Mouse (Mus musculus) forebrain, embryonic 13.5 days (tissue): ENCODE results near the gene Sema3f. TPM values are rescaled to one million over a fixed set of nuclear protein-coding genes. Genes with fewer than 3 reads are reported as not detected.

Experiments used
- ATAC-seq: fragments of 200-750 bp; cut with Nextera tagmentation; 2 replicates; pipeline ENCODE4 v1.8.0; 2017
- H3K27ac ChIP-seq: fragments of 300-500 bp; sonication (generic); 2 replicates; pipeline ENCODE4 v1.5.1; 2015; ENCODE audit warnings: inconsistent platforms, mild to moderate bottlenecking, moderate library complexity
- H3K27me3 ChIP-seq: fragments of 300-500 bp; sonication (generic); 2 replicates; pipeline ENCODE4 v1.6.1; 2015; ENCODE audit warnings: mild to moderate bottlenecking, inconsistent platforms
- H3K36me3 ChIP-seq: fragments of 300-500 bp; sonication (generic); 2 replicates; pipeline ENCODE4 v1.6.1; 2015; ENCODE audit warnings: mild to moderate bottlenecking, inconsistent platforms; ENCODE audit not compliant: poor library complexity, severe bottlenecking
- H3K4me1 ChIP-seq: fragments of 300-500 bp; sonication (generic); 2 replicates; pipeline ENCODE4 v1.6.1; 2015; ENCODE audit warnings: inconsistent platforms
- H3K4me2 ChIP-seq: fragments of 300-500 bp; sonication (generic); 2 replicates; pipeline ENCODE4 v1.6.1; 2015; ENCODE audit warnings: inconsistent platforms, mild to moderate bottlenecking, moderate library complexity
- H3K4me3 ChIP-seq: fragments of 300-500 bp; sonication (generic); 2 replicates; pipeline ENCODE4 v1.5.1; 2015; ENCODE audit warnings: mild to moderate bottlenecking, inconsistent platforms
- H3K9ac ChIP-seq: fragments of 300-500 bp; sonication (generic); 2 replicates; pipeline ENCODE4 v1.6.1; 2015; ENCODE audit warnings: mild to moderate bottlenecking, inconsistent platforms
- H3K9me3 ChIP-seq: fragments of 300-500 bp; sonication (generic); replicated peaks from 2 replicates; pipeline ENCODE4 v1.6.1; 2016; ENCODE audit warnings: inconsistent platforms
- WGBS: fragments of 180-500 bp; shearing (Covaris S2); methylation state at CpG from one replicate; pipeline ENCODE4 v1.1.7; 2015; 5-methylcytosine and 5-hydroxymethylcytosine counted together
- polyA plus RNA-seq: library from polyadenylated mRNA; unstranded; fragments of >200 nt; fragmentation: Nextera tagmentation; extraction: Ambion mirVana; gene quantifications from 2 replicates; pipeline ENCODE4 v1.2.1, GENCODE M21; 2015

The Sema3f gene
- polyA plus RNA-seq, 1 experiment from 2014 or later = 6.8 TPM

GRCm38 (mm10) chr9:107668011-107668410, 42.3 kb downstream of the Sema3f start:
- ATAC-seq = no peak
- Histone ChIP-seq H3K4me1 (peaks cover 40% of the 10 kb centered on the region), H3K9ac (no peak overlapping the region), H3K9me3 (no peaks in the 10 kb centered on the region), H3K4me2 (no peak overlapping the region), H3K36me3 (no peaks in the 10 kb centered on the region), H3K4me3 (no peak overlapping the region), H3K27ac (no peak overlapping the region), H3K27me3 (peaks cover 43% of the 10 kb centered on the region)
- WGBS = 30% methylated on average over 8 of the region's 8 CpGs

DNA sequence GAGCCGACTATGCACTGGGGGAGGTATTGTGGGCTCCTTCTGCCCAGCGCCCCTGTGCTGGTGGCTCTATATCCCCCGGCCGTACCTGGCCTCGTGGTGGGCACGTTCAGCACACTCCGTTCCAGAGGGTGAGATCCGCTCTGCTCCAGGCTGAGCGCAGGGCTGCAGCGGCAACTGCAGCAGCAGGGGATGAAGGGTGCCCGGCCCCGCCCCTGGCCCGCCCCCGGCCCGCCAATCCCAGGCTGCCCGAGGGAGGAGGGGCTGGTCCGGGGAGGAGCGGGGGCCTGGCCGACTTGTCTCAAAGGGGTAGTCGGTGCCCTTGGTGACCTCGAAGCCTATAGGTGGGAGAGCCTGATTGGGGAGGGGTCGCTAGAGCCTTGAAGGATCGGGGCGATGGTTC, 43.1 kb downstream of the Sema3f start:
- peak overlapping the region; percentile 40 for H3K4me3 ChIP-seq
- H3K9ac ChIP-seq = peak overlapping the region; percentile 59
- no peaks in the 10 kb centered on the region for H3K9me3 ChIP-seq
- H3K36me3 ChIP-seq = no peaks in the 10 kb centered on the region
- H3K27ac ChIP-seq = no peak overlapping the region; the same call in 1 of the 2 replicates
- peak; percentile 93 for ATAC-seq
- under 1% methylated on average over 24 of the region's 24 CpGs for WGBS
- H3K4me2 ChIP-seq = peak overlapping the region; percentile 81
- H3K4me1 ChIP-seq = peaks cover 40% of the 10 kb centered on the region
- H3K27me3 ChIP-seq = peaks cover 43% of the 10 kb centered on the region

- Histone ChIP-seq H3K4me1 (peaks cover 40% of the 10 kb centered on the region), H3K27ac (no peak overlapping the region; the same call in 1 of the 2 replicates), H3K9me3 (no peaks in the 10 kb centered on the region), H3K9ac (peak overlapping the region; percentile 59), H3K4me3 (peak overlapping the region; percentile 40), H3K36me3 (no peaks in the 10 kb centered on the region), H3K4me2 (peak overlapping the region; percentile 81), H3K27me3 (peaks cover 43% of the 10 kb centered on the region)
- ATAC-seq = peak; percentile 13
- WGBS = under 1% methylated on average over 30 of the region's 30 CpGs
Measured at GRCm38 (mm10) chr9:107666751-107667205, 43.5 kb downstream of the Sema3f start.

DNA sequence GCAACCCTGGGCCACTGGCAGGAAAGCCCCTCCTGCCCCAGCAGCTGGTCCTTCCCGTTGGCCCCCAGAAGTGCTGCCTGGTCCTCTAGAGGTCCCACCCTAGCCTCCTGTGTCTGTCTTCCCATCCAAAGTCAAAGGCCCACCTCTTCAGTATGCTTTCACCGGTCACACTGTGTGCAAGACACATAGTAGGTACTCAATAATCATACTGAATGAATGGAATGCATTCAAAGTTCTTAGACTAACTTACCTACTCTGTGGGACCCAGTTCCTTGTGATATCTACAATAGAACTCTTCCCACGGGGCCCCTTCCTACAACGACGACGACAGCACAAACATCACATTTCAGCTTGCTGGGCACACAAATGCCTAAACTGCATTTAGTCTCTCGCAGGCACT, 45.0 kb downstream of the Sema3f start:
- no peak overlapping the region for H3K9ac ChIP-seq
- ATAC-seq = no peak
- H3K27me3 ChIP-seq = peaks cover 43% of the 10 kb centered on the region
- H3K4me1 ChIP-seq = peaks cover 47% of the 10 kb centered on the region
- no peak overlapping the region for H3K4me3 ChIP-seq
- H3K9me3 ChIP-seq = no peaks in the 10 kb centered on the region
- 83% methylated on average over 7 of the region's 7 CpGs for WGBS
- no peaks in the 10 kb centered on the region for H3K36me3 ChIP-seq
- H3K27ac ChIP-seq = no peak overlapping the region
- H3K4me2 ChIP-seq = no peak overlapping the region

DNA sequence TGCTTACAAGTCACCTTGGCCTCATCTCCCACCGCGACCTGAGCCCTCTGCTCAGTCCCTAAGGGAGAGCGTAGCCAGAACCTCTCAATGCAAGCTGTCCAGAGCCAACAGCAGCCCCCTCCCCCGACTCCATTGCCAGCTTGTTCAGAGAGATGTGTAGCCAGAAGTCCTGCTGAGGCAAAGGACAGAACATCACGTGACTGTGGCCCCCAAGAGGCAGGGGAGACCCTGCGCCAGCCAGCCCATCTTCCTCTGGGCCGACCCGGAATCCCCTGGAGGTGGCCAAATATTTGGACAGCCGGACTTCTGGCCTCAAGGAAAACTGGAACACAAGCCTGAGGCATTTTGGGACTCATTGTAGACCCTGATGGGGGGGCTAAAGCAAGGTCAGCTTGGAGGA, 46.8 kb downstream of the Sema3f start:
- H3K36me3 ChIP-seq = no peaks in the 10 kb centered on the region
- 55% methylated on average over 9 of the region's 9 CpGs for WGBS
- H3K27ac ChIP-seq = no peak overlapping the region
- peak overlapping the region; percentile 34; the same call in 1 of the 2 replicates for H3K9ac ChIP-seq
- H3K4me1 ChIP-seq = peaks cover 57% of the 10 kb centered on the region
- H3K4me3 ChIP-seq = no peak overlapping the region
- 0 out of 2 replicates have a peak overlapping the region, but pooled peaks have one; percentile 14 for H3K4me2 ChIP-seq
- no peaks in the 10 kb centered on the region for H3K9me3 ChIP-seq
- no peak for ATAC-seq
- H3K27me3 ChIP-seq = peaks cover 36% of the 10 kb centered on the region

DNA sequence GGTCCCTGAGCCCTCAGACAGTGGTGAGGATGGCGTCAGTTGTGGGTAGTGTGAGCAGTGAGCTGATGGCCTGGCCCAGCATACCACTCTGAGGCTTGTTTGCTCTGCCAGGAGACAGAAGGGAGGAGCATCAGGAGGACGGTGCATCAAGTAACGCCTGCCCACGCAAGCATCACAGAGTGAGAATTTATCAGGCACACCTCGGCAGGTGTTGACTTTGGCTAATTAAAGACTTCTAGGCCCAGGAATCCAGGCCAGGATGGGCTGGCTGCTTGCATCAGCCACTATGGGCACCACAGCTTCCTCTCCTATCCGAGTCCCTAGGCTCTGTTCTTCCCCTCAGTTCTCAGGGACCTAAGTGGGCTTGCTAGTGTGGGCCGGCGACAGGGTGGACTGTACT, 47.9 kb downstream of the Sema3f start:
- H3K4me3 ChIP-seq = no peak overlapping the region
- no peaks in the 10 kb centered on the region for H3K9me3 ChIP-seq
- H3K27me3 ChIP-seq = peaks cover 26% of the 10 kb centered on the region
- H3K4me2 ChIP-seq = no peak overlapping the region
- peaks cover 48% of the 10 kb centered on the region for H3K4me1 ChIP-seq
- no peak for ATAC-seq
- no peak overlapping the region for H3K27ac ChIP-seq
- WGBS = 86% methylated on average over 8 of the region's 8 CpGs
- no peaks in the 10 kb centered on the region for H3K36me3 ChIP-seq
- no peak overlapping the region for H3K9ac ChIP-seq

DNA sequence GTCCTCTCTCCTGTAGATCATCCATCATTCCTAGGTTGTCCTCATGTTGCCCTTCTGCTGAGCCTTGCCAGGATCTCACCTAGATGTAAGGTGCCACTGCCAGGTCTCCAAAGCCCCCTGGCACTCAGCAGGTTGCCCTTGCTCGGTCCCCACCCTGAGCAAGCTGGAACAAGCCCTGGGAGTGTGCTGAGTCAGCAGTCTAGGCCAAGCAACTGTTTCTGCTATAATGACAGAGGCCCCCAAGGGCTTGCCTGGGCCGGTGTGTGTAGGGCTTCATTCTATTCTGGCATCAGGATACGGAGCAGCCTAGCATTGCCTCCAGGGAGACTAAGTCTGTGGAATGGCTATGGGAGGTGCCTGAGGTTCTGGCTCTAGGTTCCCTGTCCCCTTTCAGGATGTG, 49.5 kb downstream of the Sema3f start:
- no peak overlapping the region for H3K4me2 ChIP-seq
- H3K9me3 ChIP-seq = no peaks in the 10 kb centered on the region
- no peak overlapping the region for H3K27ac ChIP-seq
- WGBS = 71% methylated on average over 3 of the region's 3 CpGs
- ATAC-seq = no peak
- no peak overlapping the region for H3K4me3 ChIP-seq
- H3K9ac ChIP-seq = no peak overlapping the region
- H3K36me3 ChIP-seq = no peaks in the 10 kb centered on the region
- H3K4me1 ChIP-seq = peaks cover 33% of the 10 kb centered on the region
- peaks cover 11% of the 10 kb centered on the region for H3K27me3 ChIP-seq

DNA sequence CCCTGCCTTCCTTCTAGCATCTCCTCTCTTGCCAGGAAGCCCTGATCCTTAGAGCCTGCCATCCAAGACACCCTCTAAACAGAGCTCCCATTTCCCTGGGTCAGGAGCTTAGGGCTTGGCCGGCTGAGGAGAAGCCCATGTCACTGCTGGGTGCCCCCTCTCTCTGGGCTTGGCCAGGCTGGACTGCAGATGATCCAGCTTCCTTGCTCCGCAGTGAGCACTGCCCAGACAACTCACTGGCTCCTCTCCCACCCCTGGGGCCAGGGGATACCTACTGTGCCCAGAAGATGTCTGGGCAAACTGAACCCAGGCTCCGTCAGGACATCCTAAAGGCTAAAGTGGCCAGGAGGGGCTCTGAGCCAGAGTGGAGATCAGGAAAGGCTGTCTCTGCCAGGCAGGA, 50.3 kb downstream of the Sema3f start:
- Histone ChIP-seq H3K27ac (peak overlapping the region; percentile 71), H3K9me3 (no peaks in the 10 kb centered on the region), H3K4me2 (peak overlapping the region; percentile 5; the same call in 1 of the 2 replicates), H3K4me3 (no peak overlapping the region), H3K36me3 (no peaks in the 10 kb centered on the region), H3K27me3 (peaks cover 3% of the 10 kb centered on the region), H3K9ac (0 out of 2 replicates have a peak overlapping the region, but pooled peaks have one; percentile 37), H3K4me1 (peaks cover 30% of the 10 kb centered on the region)
- peak; percentile 37 for ATAC-seq
- 71% methylated on average over 3 of the region's 3 CpGs for WGBS

DNA sequence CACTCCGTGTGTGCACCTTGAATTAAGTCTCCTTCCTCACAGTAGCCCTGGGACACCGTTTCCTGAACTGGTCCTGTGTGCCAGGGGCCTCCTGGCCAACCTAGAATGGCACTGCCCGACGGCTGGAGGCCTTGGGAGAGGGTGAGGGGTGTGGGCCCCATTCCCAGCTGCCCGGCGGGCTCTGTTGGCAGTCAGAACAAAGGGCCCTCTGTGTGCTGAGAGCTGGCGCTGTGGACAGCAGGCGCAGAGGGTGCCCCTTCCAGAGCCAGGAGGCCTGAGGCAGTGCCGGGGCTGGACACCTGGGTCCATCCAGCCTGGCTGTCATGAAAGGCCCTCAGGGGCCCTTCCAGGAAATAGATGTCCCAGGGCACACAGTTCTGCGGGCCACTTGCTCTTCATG, 50.7 kb downstream of the Sema3f start:
- Histone ChIP-seq H3K4me2 (peak overlapping the region; percentile 5; the same call in 1 of the 2 replicates), H3K4me3 (no peak overlapping the region), H3K9me3 (no peaks in the 10 kb centered on the region), H3K4me1 (peaks cover 30% of the 10 kb centered on the region), H3K27ac (peak overlapping the region; percentile 71), H3K36me3 (no peaks in the 10 kb centered on the region), H3K27me3 (no peaks in the 10 kb centered on the region), H3K9ac (0 out of 2 replicates have a peak overlapping the region, but pooled peaks have one; percentile 37)
- peak; percentile 88 for ATAC-seq
- WGBS = 58% methylated on average over 10 of the region's 10 CpGs

DNA sequence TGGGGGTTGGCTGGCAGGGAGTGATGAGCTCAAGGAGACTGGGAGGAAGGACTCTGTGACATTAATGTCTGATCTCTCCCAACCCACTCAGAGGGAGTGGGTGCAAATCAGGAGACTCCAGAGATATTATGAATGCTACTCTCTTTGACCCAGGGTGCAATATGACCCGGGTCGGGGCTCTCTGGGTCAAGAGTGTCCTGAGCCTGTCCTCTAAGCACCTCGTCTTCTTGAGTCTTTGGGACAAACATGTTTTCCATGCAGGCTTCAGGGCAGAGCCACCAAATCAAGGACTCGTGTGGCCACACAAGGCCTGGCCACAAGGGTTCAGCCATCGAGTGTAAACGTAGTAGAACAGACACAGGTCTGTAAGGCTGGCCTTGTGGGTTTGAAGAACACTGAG, 52.2 kb downstream of the Sema3f start:
- Histone ChIP-seq H3K4me1 (peaks cover 22% of the 10 kb centered on the region), H3K4me2 (no peak overlapping the region), H3K36me3 (no peaks in the 10 kb centered on the region), H3K9me3 (no peaks in the 10 kb centered on the region), H3K27ac (no peak overlapping the region), H3K9ac (no peak overlapping the region), H3K27me3 (no peaks in the 10 kb centered on the region), H3K4me3 (no peak overlapping the region)
- ATAC-seq = no peak
- 88% methylated on average over 6 of the region's 6 CpGs for WGBS

DNA sequence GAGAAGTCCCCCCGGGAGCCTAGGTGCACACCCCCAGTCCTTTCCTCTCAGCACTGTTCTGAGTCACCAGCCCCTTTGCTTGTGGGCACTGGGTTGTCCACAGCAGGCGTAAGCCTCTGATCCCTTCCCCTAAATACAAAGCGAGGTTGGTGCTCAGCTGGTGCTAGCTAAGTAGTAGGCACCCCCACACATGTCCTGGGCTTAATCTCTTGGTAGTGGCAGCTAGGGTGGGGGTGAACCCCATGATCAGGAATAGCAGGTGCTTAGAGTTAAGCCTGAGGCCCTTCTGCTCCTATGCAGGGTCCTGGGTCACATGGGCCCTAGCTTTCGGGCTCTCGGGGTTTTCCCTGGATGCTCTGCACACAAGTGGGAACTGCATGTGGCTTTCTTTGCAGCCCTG, 53.1 kb downstream of the Sema3f start:
- ATAC-seq = no peak
- Histone ChIP-seq H3K9ac (no peak overlapping the region), H3K9me3 (no peaks in the 10 kb centered on the region), H3K27ac (no peak overlapping the region), H3K4me1 (peaks cover 22% of the 10 kb centered on the region), H3K4me3 (no peak overlapping the region), H3K27me3 (no peaks in the 10 kb centered on the region), H3K4me2 (no peak overlapping the region), H3K36me3 (no peaks in the 10 kb centered on the region)
- 92% methylated on average over 5 of the region's 5 CpGs for WGBS

DNA sequence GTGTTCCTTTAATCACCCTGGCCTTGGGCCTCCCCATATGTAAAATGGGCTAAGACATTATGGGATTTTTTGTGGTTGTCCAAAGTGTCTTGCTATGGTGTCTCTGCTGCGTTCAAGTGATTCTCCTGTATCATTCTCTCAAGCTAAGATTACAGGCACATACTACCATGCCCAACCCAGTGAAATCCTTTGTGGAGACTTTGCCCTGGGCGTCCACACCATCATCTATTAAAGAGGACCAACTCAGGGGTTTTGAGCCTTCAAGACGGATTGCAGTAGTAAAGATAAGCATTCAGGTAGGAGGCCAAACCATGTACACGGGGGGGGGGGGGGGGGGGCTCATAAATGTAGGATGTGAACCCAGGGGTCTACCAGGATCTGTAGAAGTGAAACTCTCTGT, 55.7 kb downstream of the Sema3f start:
- no peak overlapping the region for H3K27ac ChIP-seq
- no peak overlapping the region for H3K4me3 ChIP-seq
- no peaks in the 10 kb centered on the region for H3K36me3 ChIP-seq
- H3K4me2 ChIP-seq = no peak overlapping the region
- 83% methylated on average over 4 of the region's 4 CpGs for WGBS
- H3K27me3 ChIP-seq = no peaks in the 10 kb centered on the region
- no peak overlapping the region for H3K9ac ChIP-seq
- no peaks in the 10 kb centered on the region for H3K9me3 ChIP-seq
- no peak for ATAC-seq
- H3K4me1 ChIP-seq = peaks cover 31% of the 10 kb centered on the region

DNA sequence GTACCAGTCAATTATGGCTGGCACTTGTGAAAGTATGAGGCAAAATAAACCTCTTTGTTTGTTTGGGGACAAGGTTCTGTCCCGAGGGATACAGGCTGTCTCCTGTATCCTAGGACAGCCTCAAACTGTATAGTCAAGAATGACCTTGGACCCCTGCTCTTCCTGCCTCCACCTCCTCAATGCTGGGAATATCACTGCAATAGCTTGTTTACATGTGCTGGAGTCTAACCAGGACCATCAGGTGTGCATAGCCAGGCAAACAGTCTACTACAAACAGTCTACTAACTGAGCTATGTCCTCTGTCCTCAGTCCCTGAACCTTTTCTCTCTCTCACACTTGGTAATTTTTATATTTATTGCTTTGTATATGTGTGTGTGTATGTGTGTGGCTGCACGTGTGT, 56.8 kb downstream of the Sema3f start:
- Histone ChIP-seq H3K27ac (no peak overlapping the region), H3K9ac (no peak overlapping the region), H3K4me2 (no peak overlapping the region), H3K4me1 (peaks cover 25% of the 10 kb centered on the region), H3K9me3 (no peaks in the 10 kb centered on the region), H3K27me3 (no peaks in the 10 kb centered on the region), H3K4me3 (no peak overlapping the region), H3K36me3 (no peaks in the 10 kb centered on the region)
- ATAC-seq = no peak
- 90% methylated on average over 2 of the region's 2 CpGs for WGBS
